Comparison of ENCODE assay signal across 14 mouse cellular contexts in the genomic region with DNA sequence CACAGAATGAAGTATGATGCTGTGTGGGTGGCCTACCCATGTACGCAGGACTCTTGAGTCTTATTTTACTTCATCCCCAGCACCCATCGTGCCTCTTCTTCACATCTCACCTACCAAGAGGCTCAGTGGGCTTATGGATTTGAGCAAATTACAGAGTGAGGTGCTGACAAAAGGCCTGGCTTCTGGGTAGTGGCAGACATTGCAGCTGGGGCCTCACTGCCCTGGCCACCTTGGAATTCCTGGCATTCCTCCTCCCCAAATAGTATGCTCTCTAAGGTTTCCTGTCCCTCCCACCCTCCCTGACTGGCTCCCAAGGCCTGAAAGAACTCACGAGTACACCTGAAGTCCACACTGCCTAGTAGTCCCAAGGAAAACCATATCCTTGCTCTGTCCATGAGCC. TPM values are rescaled to one million over a fixed set of nuclear protein-coding genes. Genes with fewer than 3 reads are reported as not detected.
DNase-seq lines count a peak whose midpoint lies in the region; ATAC-seq and TF ChIP-seq lines count a peak whose summit lies in the region.
"Had no signal": no experiment of that assay in that cellular context is flagged by ENCODE, and none has a peak within 500 bp of the region (broad histone marks: within the 10 kb centered on the region; RNA-seq: fewer than 3 reads in every experiment).

No protein-coding gene starts in this region.

- no peaks in the 10 kb centered on the region for H3K36me3 ChIP-seq in heart, embryonic 12.5 days
- no peaks in the 10 kb centered on the region for H3K36me3 ChIP-seq in midbrain, embryonic 12.5 days
- H3K36me3 ChIP-seq in midbrain, postnatal 0 days (ENCODE audit: insufficient read depth, low read length): no peaks in the 10 kb centered on the region
- H3K36me3 ChIP-seq in limb, embryonic 14.5 days (ENCODE audit: control insufficient read depth, insufficient read depth, low read length): no peaks in the 10 kb centered on the region
- H3K36me3 ChIP-seq: midbrain, embryonic 15.5 days had no signal

- DNase-seq in heart, postnatal 14 days: no peak
- DNase-seq in kidney, adult 18-20 months: peak; percentile 28
- no peak for DNase-seq in kidney, adult 8-10 months
- no peak for DNase-seq in midbrain, postnatal 0 days (ENCODE audit: low spot score)
- no peak for DNase-seq in limb, embryonic 14.5 days (ENCODE audit: low spot score)
- no peak for DNase-seq in layer of hippocampus, postnatal 25 days (ENCODE audit: extremely low spot score in 1 of 2, low spot score in 1 of 2)
- DNase-seq: cerebellum, adult 18-20 months; gastrocnemius, postnatal 14 days; lung, adult 18-20 months; right cerebral cortex, postnatal 14 days had no signal

- peaks cover 100% of the 10 kb centered on the region for H3K4me1 ChIP-seq in heart, embryonic 12.5 days (replicated peaks)
- peaks cover 82% of the 10 kb centered on the region for H3K4me1 ChIP-seq in midbrain, embryonic 12.5 days
- H3K4me1 ChIP-seq in midbrain, postnatal 0 days (ENCODE audit: insufficient read depth, low read length): peaks cover 17% of the 10 kb centered on the region
- H3K4me1 ChIP-seq in limb, embryonic 14.5 days (ENCODE audit: control insufficient read depth, insufficient read depth, low read length): peaks cover 63% of the 10 kb centered on the region

- no peak overlapping the region for H3K9ac ChIP-seq in heart, embryonic 12.5 days
- H3K9ac ChIP-seq in midbrain, embryonic 12.5 days (replicated peaks): no peak overlapping the region
- H3K9ac ChIP-seq in midbrain, postnatal 0 days (replicated peaks; ENCODE audit: low read length, poor library complexity, severe bottlenecking): no peak overlapping the region
- no peak overlapping the region for H3K9ac ChIP-seq in limb, embryonic 14.5 days (ENCODE audit: low read depth, low read length, severe bottlenecking)
- H3K9ac ChIP-seq: midbrain, embryonic 15.5 days had no signal

- no peak for TF ChIP-seq POLR2A in limb, embryonic 14.5 days (IDR thresholded peaks at IDR 0.05; ENCODE audit: borderline replicate concordance, extremely low read depth, insufficient read depth, insufficient read length)

- no peaks in the 10 kb centered on the region for H3K9me3 ChIP-seq in heart, embryonic 12.5 days (replicated peaks)
- H3K9me3 ChIP-seq in midbrain, embryonic 12.5 days: no peaks in the 10 kb centered on the region
- H3K9me3 ChIP-seq in midbrain, postnatal 0 days (ENCODE audit: low read length): no peaks in the 10 kb centered on the region
- H3K9me3 ChIP-seq in limb, embryonic 14.5 days (ENCODE audit: control insufficient read depth, low read length): no peaks in the 10 kb centered on the region
- H3K9me3 ChIP-seq: midbrain, embryonic 15.5 days had no signal

- peak overlapping the region; percentile 50 for H3K27ac ChIP-seq in heart, embryonic 12.5 days (ENCODE audit: poor library complexity, severe bottlenecking)
- H3K27ac ChIP-seq in midbrain, embryonic 12.5 days (replicated peaks): peak overlapping the region; percentile 93
- no peak overlapping the region for H3K27ac ChIP-seq in midbrain, postnatal 0 days (ENCODE audit: low read depth, low read length)
- 0 out of 2 replicates have a peak overlapping the region, but pooled peaks have one; percentile 1 for H3K27ac ChIP-seq in limb, embryonic 14.5 days (replicated peaks; ENCODE audit: low read depth, low read length)
- H3K27ac ChIP-seq: midbrain, embryonic 15.5 days had no signal

- no peak overlapping the region for H3K4me3 ChIP-seq in heart, embryonic 12.5 days
- H3K4me3 ChIP-seq in midbrain, embryonic 12.5 days: no peak overlapping the region
- no peak overlapping the region for H3K4me3 ChIP-seq in midbrain, postnatal 0 days (ENCODE audit: low read depth, low read length)
- no peak overlapping the region for H3K4me3 ChIP-seq in limb, embryonic 14.5 days (replicated peaks; ENCODE audit: low read length)
- H3K4me3 ChIP-seq: midbrain, embryonic 15.5 days had no signal

- intact Hi-C loops in heart, postnatal 14 days (cut with DNase I): no loop called here

- ATAC-seq in heart, embryonic 12.5 days (ENCODE audit: insufficient number of reproducible peaks, low FRiP score): no peak
- ATAC-seq in midbrain, embryonic 12.5 days (ENCODE audit: low FRiP score, low read depth): no peak
- no peak for ATAC-seq in midbrain, postnatal 0 days (ENCODE audit: low FRiP score)
- no peak for ATAC-seq in limb, embryonic 14.5 days (ENCODE audit: low FRiP score, low read depth)
- ATAC-seq: CD4-positive, CD25-positive, alpha-beta regulatory T cell, adult 4 months; midbrain, embryonic 15.5 days had no signal

- TF ChIP-seq CTCF in midbrain, postnatal 0 days (IDR thresholded peaks at IDR 0.05): no peak

- 0 out of 2 replicates have a peak overlapping the region, but pooled peaks have one; percentile 15 for H3K4me2 ChIP-seq in heart, embryonic 12.5 days
- H3K4me2 ChIP-seq in midbrain, embryonic 12.5 days (replicated peaks): no peak overlapping the region
- H3K4me2 ChIP-seq in midbrain, postnatal 0 days (ENCODE audit: low read depth, low read length, poor library complexity, severe bottlenecking): no peak overlapping the region
- H3K4me2 ChIP-seq in limb, embryonic 14.5 days (replicated peaks; ENCODE audit: low read depth, low read length, severe bottlenecking): no peak overlapping the region
- H3K4me2 ChIP-seq: midbrain, embryonic 15.5 days had no signal

- H3K27me3 ChIP-seq in heart, embryonic 12.5 days (replicated peaks): no peaks in the 10 kb centered on the region
- H3K27me3 ChIP-seq in midbrain, embryonic 12.5 days: no peaks in the 10 kb centered on the region
- no peaks in the 10 kb centered on the region for H3K27me3 ChIP-seq in midbrain, postnatal 0 days (ENCODE audit: insufficient read depth, low read length)
- no peaks in the 10 kb centered on the region for H3K27me3 ChIP-seq in limb, embryonic 14.5 days (ENCODE audit: control insufficient read depth, insufficient read depth, low read length)
- H3K27me3 ChIP-seq: midbrain, embryonic 15.5 days had no signal

- WGBS in heart, embryonic 12.5 days: 43% methylated on average over 3 of the region's 3 CpGs
- 46% methylated on average over 3 of the region's 3 CpGs for WGBS in midbrain, embryonic 12.5 days
- 61% methylated on average over 3 of the region's 3 CpGs for whole genome bisulfite sequencing in midbrain, postnatal 0 days
- WGBS in limb, embryonic 14.5 days: 28% methylated on average over 3 of the region's 3 CpGs

RNA-seq across cellular contexts. Expression of a gene that starts 35.7 kb away (rescaled TPM):
- polyA plus RNA-seq in heart, embryonic 12.5 days (2016; fragmentation: Nextera tagmentation; extraction: Ambion mirVana): 66.1 and 67.6 TPM in 2 replicates
- total RNA-seq in heart, postnatal 14 days (2021): 1 to 10 TPM; 5.0 to 9.0 TPM
- polyA plus RNA-seq in midbrain, embryonic 12.5 days (2016; fragmentation: Nextera tagmentation; extraction: Ambion mirVana): 122 and 126 TPM in 2 replicates
- 37.7 and 38.9 TPM in 2 replicates for total RNA-seq in midbrain, postnatal 0 days (2014; rRNA removed)
- polyA plus RNA-seq in midbrain, postnatal 0 days (2015; fragmentation: Nextera tagmentation; extraction: Ambion mirVana): 21.2 and 24.1 TPM in 2 replicates
- 19.9 and 26.6 TPM in 2 replicates for polyA plus RNA-seq in limb, embryonic 14.5 days (2012; rRNA removed)
- polyA plus RNA-seq in limb, embryonic 14.5 days (2014; fragmentation: Nextera tagmentation; extraction: Ambion mirVana): 28.4 and 29.2 TPM in 2 replicates
- total RNA-seq in layer of hippocampus, postnatal 25 days (2021): 1 to 10 TPM; 5.1 to 6.1 TPM
- polyA plus RNA-seq: CD4-positive, CD25-positive, alpha-beta regulatory T cell, adult 4 months had no signal
